11 mouse cellular contexts compared by ENCODE assay signal in the genomic region with DNA sequence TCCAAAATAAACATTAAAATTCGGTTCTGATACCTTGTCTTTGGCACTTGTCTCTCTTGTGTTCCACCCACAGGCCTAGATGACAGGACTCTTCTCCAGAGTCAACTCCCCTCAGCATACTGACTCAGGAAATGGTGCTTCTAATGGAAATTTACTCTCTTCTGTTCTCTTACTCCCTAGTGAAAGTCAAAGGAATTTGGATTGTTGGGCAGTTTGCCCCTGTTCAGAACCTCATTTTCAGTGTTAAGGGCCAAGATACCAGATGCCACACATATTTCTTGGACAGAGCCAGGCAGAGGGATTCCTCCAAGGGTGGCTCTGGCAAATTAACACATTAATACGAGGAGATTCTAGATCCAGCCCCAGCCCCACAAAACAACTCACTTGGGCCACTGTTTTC. TPM values are rescaled to one million over a fixed set of nuclear protein-coding genes. Genes with fewer than 3 reads are reported as not detected.
DNase-seq lines count a peak whose midpoint lies in the region; ATAC-seq lines count a peak whose summit lies in the region.
"Had no signal": no experiment of that assay in that cellular context is flagged by ENCODE, and none has a peak within 500 bp of the region (broad histone marks: within the 10 kb centered on the region; RNA-seq: fewer than 3 reads in every experiment).

No protein-coding gene starts in this region.

- H3K4me1 ChIP-seq in limb, embryonic 15.5 days = peaks cover 6% of the 10 kb centered on the region; the same call in 1 of the 2 replicates
- H3K4me1 ChIP-seq in intestine, embryonic 15.5 days (replicated peaks) = no peaks in the 10 kb centered on the region
- H3K4me1 ChIP-seq: forebrain, embryonic 10.5 days; liver, embryonic 15.5 days had no signal

- DNase-seq in kidney, adult 9 months = peak; percentile 20
- no peak for DNase-seq in kidney, postnatal 10 days
- peak; percentile 35 for DNase-seq in R1 (ENCODE audit: low read depth, low spot score)
- peak; percentile 71 for DNase-seq in cerebellum, adult 9-10 months
- DNase-seq in embryo, embryonic 11 days = no peak
- no peak for DNase-seq in thymus, postnatal 36 days
- DNase-seq: right cerebral cortex, postnatal 14 days had no signal

- no peak overlapping the region for H3K4me3 ChIP-seq in limb, embryonic 15.5 days
- H3K4me3 ChIP-seq in intestine, embryonic 15.5 days (replicated peaks) = no peak overlapping the region
- H3K4me3 ChIP-seq: forebrain, embryonic 10.5 days; liver, embryonic 15.5 days had no signal

- peak overlapping the region; percentile 50 for H3K27ac ChIP-seq in limb, embryonic 15.5 days
- no peak overlapping the region for H3K27ac ChIP-seq in intestine, embryonic 15.5 days
- H3K27ac ChIP-seq: forebrain, embryonic 10.5 days; liver, embryonic 15.5 days had no signal

- no peak for ATAC-seq in limb, embryonic 15.5 days (ENCODE audit: insufficient number of reproducible peaks, low FRiP score, low TSS enrichment, low read depth)
- no peak for ATAC-seq in intestine, embryonic 15.5 days

- no peak overlapping the region for H3K4me2 ChIP-seq in limb, embryonic 15.5 days
- H3K4me2 ChIP-seq in intestine, embryonic 15.5 days (replicated peaks) = no peak overlapping the region
- H3K4me2 ChIP-seq: liver, embryonic 15.5 days had no signal

- no peaks in the 10 kb centered on the region for H3K36me3 ChIP-seq in limb, embryonic 15.5 days
- no peaks in the 10 kb centered on the region for H3K36me3 ChIP-seq in intestine, embryonic 15.5 days
- H3K36me3 ChIP-seq: liver, embryonic 15.5 days had no signal

- no peaks in the 10 kb centered on the region for H3K27me3 ChIP-seq in limb, embryonic 15.5 days
- H3K27me3 ChIP-seq in intestine, embryonic 15.5 days (replicated peaks) = no peaks in the 10 kb centered on the region
- H3K27me3 ChIP-seq: liver, embryonic 15.5 days had no signal

- 60% methylated on average over 2 of the region's 2 CpGs for WGBS in limb, embryonic 15.5 days
- 52% methylated on average over 2 of the region's 2 CpGs for WGBS in intestine, embryonic 15.5 days

- H3K9me3 ChIP-seq in limb, embryonic 15.5 days = no peaks in the 10 kb centered on the region
- H3K9me3 ChIP-seq in intestine, embryonic 15.5 days = no peaks in the 10 kb centered on the region
- H3K9me3 ChIP-seq: forebrain, embryonic 10.5 days; liver, embryonic 15.5 days had no signal

- H3K9ac ChIP-seq in limb, embryonic 15.5 days = no peak overlapping the region
- no peak overlapping the region for H3K9ac ChIP-seq in intestine, embryonic 15.5 days
- H3K9ac ChIP-seq: liver, embryonic 15.5 days had no signal

RNA-seq across cellular contexts. Expression of a gene that starts 12.9 kb away (rescaled TPM):
- polyA plus RNA-seq in limb, embryonic 15.5 days (2015; fragmentation: Nextera tagmentation; extraction: Ambion mirVana) = 31.2 and 34.4 TPM in 2 replicates
- 18.0 and 18.8 TPM in 2 replicates for polyA plus RNA-seq in intestine, embryonic 15.5 days (2015; fragmentation: Nextera tagmentation; extraction: Ambion mirVana)

Comparison
In these comparisons a context has a peak if more than half of its experiments do, and no peak if none do; other contexts are left out.
1. DNase-seq: peak in kidney, adult 9 months (single experiment), R1 (single experiment) and cerebellum, adult 9-10 months (single experiment); none in kidney, postnatal 10 days (single experiment), embryo, embryonic 11 days (single experiment) and thymus, postnatal 36 days (0 of 2).